Mouse (Mus musculus) v-Abl transformed pro-B cells (cell line): ENCODE data around the gene 4930455H04Rik.

Source experiments
- in situ Hi-C, 2 experiments: fragments of 400-800 bp; cut with MboI; formaldehyde crosslinking; loops; one replicate each; pipeline ENCODE4 v1.15.1; 2025; ENCODE audit not compliant: unreplicated experiment in 2 of 2

Gene 4930455H04Rik

GRCm38 (mm10) chr3:116967967-116968366 is at the start of gene 4930455H04Rik:
Gene 4930455H04Rik (plus strand): TSS chr3:116968267.
- in situ Hi-C loops = no loop called here

- in situ Hi-C loops = no loop called here
Measured at GRCm38 (mm10) chr3:116921535-116921934, 46.5 kb upstream of the 4930455H04Rik start.

DNA sequence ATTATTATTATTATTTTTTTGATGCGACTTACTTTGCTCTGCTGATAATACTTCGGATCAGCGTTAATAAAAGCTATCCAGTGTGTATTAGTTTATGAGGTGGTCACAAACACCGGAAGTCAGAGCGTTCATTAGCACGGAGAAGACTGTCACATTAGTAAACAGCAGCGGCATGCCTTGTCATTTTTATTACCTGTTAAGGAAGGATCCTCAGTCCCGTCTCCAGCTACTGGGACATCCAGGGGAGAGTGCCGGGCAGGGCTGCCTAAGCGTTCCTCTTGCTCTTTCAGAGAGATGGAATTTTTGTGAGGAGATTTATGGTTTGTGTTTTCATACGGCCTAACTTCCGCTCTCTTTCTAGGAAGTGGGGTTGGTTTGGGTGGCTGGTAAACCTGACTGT is 45.0 kb upstream of the 4930455H04Rik start:
- in situ Hi-C loops = no loop called here

DNA sequence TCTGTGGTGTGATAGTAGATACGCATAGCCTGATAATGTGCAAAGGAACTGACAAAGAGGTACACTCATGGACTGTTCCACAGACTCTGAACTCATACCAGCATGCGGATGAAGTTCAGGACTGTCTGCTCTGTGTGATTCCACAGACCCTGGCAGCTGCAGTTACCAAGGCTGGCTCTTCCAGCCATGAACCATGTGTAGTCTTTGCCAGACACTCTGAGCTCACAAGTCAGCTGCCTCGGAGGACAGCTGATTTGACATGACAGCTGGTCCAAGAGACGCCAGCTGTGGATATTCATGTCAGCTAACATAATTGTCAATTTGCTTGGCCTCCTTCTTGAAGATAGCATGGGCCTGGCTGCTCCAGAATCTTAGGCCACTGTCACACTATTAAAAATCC is 39.1 kb upstream of the 4930455H04Rik start:
- in situ Hi-C loops = no loop called here

GRCm38 (mm10) chr3:116933158-116933557 is 34.9 kb upstream of the 4930455H04Rik start:
- in situ Hi-C loops = no loop called here

- in situ Hi-C loops = no loop called here
Measured at GRCm38 (mm10) chr3:116936934-116937691, 31.0 kb upstream of the 4930455H04Rik start.

GRCm38 (mm10) chr3:116940804-116941558 is 27.1 kb upstream of the 4930455H04Rik start:
- in situ Hi-C loops = no loop called here

DNA sequence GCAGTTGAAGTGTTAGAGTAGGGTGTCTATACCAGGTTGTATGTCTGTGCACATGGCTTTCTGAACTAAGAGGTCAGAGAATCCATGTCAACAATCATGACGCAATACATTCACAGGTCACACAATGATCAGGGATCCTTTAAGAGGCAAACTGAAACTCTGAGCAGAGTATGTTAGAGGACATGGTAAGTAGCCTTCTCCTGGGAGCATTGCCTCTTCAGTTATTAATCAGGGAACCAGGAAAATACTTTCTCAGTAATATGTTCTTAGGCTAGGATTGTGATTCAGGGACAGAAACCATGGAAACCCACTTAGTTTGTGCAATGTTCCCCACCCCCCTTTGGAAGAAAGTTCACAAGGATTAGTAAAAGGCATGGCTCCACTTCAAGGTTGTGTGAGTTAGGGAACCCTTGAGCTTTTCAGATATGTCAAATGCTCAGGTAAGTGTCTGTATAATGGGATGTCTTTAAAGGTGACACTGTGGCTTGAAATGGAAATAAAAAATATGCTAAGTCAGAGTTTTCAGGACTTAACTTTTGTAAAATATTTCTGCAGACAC is 26.4 kb upstream of the 4930455H04Rik start:
- in situ Hi-C loops = no loop called here

DNA sequence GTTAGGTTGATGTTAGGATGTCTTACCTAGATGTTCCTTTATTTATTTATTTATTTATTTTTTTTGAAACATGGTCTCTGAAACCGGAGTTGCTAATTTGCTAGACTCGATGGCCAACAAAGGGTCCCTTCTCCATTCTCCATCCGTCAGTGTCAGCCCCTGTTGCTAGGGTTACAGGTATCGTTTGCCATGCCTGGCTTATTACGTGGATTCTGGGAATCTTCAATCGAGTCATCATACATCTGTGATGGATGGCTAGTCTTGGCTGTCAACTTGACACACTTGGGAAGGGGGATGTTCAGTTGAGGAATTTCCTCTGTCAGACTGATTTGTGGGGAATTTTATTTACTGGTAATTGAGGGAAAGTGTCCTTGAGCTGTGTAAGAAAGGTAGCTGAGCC is 25.3 kb upstream of the 4930455H04Rik start:
- in situ Hi-C loops = no loop called here

DNA sequence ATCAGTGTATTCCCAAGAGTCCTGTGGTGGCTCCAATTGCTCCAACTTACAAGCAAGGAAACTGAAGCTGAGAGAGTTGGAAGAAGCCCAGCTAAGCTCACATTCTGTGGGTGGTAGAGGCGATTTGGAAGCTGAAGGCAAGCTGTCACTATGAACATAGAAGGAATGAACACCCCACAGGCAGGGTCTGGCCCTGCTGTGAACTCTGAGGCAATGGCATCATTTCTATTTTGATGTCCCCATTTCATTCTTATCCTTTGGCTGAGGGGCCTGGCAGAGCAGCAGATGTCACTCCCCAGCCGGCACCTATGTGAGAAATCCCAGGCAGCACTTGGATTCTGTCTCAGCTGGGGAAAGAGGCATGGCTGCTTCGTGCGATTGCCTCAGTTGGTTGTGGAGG is 24.6 kb upstream of the 4930455H04Rik start:
- in situ Hi-C loops = no loop called here

DNA sequence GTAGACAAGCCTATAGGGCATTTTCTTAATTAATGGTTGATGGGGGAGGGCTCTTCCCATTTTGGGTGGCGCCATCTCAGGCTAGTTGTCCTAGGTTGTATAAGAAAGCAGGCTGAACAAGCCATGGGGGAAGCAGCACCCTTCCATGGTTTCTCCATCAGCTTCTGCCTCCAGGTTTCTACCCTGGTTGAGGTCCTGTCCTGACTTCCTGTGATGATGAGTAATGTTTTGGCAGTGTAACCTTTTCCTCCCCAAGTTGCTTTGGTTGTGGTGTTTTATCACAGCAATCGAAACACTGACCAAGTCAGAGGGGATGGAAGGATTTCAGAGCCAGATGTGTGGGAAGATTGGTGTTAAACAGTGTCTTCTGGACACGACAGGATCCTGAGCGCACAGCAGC is 21.6 kb upstream of the 4930455H04Rik start:
- in situ Hi-C loops = no loop called here

- in situ Hi-C loops = no loop called here
Measured at GRCm38 (mm10) chr3:116950665-116951115, 17.4 kb upstream of the 4930455H04Rik start.

DNA sequence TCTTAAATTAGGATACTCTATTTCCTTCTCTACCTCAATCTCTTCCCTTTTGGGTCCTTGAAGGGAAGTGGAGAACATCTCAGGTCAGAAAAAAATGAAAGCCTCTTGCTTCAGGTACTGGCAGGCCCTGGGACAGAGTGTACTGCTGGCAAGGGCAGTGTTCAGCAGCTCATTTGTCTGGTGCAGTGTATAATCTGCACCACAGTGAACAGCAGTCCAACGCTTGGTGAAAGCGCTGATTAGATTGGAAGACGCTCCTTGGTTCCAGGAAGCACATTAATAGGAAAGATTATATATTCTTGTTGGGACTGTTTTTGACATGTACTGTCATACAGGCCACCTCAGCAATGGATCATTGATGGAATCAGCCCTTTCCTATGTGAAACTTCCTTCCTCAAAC is 16.6 kb upstream of the 4930455H04Rik start:
- in situ Hi-C loops = no loop called here

DNA sequence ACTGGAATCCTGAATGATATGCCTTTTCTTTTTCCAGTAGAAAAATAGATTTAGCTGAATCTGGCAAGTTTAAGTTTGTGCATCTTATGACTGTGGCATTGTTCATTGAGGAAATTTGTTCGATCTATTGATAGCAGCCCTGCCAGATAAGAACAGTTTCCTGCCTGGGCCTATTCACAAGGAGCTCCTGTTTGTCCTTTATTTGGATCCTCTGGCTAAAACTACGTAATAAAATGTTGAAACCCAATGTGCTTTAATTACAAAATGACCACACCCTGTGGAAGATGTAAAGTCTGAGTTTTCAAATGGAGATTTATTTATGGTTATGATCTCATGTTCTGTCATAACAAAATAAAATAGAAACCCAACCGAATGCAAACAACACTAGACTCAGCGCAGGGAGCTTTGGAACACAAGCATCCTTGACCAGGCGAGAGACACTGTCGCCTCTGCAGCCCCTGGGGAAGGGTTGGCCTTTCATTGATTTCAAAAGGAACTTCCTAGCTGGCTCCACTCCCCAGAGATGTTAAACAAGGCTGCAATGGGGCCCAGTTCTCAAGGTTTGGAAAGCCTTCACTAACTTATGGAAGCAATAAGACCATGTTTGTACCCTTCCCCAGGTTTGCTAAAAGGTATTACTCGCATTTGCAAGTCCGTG is 15.7 kb upstream of the 4930455H04Rik start:
- in situ Hi-C loops = no loop called here

- in situ Hi-C loops = no loop called here
Measured at GRCm38 (mm10) chr3:116953366-116953765, 14.7 kb upstream of the 4930455H04Rik start.

- in situ Hi-C loops = no loop called here
Measured at GRCm38 (mm10) chr3:116955061-116955460, 13.0 kb upstream of the 4930455H04Rik start.

- in situ Hi-C loops = no loop called here
Measured at GRCm38 (mm10) chr3:116960414-116960813, 7.7 kb upstream of the 4930455H04Rik start.

DNA sequence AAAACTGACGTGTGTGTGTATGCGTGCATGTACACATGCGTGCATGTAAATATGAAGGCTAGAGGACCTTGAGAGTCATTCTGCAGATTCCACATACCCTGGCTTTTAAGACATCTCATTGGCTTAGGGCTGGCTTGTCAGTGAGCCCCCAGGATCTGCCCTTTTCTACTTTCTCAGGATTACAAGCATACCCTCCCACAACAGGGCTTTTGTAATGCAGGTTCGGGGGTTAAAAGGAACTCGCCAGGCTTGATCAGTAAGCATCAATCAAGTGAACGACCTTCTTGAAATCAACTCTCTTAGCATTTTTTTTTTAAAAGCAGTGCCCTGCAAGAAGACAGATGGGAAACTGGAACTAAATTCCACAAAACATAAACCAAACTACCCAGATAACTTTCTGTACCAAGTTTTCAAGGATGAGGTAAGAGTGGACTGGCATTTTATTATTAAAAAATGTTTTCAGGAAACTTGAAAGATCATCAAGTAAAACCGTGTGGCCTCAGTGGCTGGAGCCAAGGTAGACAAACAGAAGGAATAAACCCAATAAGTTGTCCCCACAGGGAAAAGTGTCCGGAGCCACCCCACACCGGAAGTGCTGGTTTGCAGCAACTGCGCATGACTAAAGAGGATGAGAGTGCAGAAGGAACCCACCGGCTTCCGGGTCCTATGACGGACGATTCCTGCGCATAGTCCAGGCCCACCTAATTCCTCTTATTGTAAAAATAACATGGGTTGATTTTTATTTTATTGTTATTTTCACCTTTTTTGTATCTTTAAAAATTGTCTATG is 6.5 kb upstream of the 4930455H04Rik start:
- in situ Hi-C loops = no loop called here

GRCm38 (mm10) chr3:116963213-116963612 is 4.9 kb upstream of the 4930455H04Rik start:
- in situ Hi-C loops = no loop called here

- in situ Hi-C loops = no loop called here
Measured at GRCm38 (mm10) chr3:116964426-116964825, 3.6 kb upstream of the 4930455H04Rik start.
